Mouse (Mus musculus): Measurements from ENCODE around the gene Pde1a. TPM values are rescaled to one million over a fixed set of nuclear protein-coding genes. Genes with fewer than 3 reads are reported as not detected.

The Pde1a gene
- total and polyA plus RNA-seq, 3 experiments: 2.3 to 18.8 (median 10.3) TPM

DNA sequence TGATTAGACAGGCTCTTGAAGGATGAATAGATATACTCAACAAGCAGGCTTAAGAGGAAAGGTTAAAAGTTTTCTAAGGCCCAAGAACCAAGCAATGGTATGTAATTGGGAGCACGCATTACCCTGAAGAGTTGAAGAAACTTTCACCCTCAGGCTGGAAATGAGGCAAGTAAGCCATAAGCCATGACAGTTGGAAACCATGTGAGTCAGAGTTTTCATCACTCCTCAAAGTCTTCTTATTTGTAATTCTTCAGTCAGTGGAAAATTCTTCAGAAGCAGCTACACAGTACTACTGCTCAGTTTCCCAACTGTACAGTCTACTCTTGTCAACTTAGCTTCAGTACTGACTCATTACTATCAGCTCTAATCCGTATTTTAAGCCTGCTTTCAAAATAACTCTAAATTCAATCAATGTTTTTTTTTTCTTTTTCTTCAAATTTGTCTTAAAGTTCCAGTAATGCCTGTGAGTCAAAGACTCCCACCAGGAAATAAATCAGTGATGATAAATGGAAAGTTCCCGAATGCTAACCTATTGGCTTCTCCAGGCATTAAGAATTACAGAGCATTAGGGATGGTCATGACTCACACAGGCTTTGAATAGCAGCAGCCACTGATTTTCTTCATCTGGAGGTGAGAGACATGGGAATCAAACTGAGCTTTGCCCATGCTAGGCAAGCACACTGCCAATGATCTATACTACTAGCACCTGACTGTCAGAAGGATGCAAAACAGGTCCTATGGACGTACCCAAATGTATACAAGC is 82.3 kb downstream of the Pde1a start:
- no peak for DNase-seq

DNA sequence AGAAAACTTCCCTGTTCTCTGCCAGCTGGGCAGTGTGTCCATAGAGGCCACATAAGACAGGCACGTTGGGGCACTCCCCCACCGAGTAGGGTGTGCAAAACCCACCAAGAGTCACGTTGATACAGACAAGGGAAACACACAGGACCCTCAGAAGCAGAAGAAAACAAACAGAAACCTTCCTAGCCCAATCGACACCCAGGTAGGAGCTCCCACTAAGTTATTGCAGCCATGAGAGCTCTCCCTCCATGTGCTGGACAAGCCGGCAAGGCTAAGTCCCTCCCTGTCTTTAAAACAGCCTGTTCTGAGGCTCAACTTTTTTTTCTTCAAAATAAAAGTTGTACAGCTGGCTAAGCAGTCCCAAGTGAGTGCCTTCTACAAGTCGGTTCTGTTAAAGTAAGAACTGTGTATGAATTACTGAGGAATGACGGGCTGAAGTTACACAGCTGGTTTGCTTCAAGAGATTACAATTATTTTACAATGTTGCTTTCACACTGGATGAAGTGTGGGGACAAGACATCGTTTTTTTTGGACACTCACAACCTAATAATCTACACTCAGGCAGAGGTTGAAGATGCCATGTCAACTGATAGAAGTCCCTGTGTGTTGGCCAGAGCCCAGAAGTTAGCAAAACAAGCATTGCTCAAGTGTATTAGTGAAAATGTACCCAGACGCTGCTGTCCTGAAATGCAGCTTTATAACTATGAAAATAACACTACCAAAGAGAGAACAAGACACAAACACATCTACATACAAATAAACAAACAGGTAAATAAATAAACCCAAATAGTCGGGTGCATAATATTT is 90.4 kb downstream of the Pde1a start:
- DNase-seq: peak; percentile 32

DNA sequence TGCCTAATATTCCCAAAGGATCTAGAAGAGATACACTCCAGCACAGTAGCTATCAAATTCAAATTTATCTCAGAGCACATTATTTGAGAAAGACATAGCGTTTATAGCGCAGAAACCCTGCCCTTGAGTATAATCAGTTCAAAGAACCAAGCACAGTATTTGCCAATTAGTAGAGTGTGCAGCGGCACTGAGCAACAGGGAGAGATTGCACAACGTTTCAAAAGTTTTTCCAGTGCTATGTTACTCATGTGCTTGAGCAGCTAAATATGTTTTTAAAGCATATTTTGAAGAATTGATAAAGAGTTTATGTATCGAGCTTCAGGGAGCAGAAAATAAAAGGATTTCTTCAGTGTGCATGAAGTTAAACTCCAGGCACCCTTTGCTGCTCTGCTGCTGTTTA is 91.3 kb downstream of the Pde1a start:
- peak; percentile 40 for DNase-seq

DNA sequence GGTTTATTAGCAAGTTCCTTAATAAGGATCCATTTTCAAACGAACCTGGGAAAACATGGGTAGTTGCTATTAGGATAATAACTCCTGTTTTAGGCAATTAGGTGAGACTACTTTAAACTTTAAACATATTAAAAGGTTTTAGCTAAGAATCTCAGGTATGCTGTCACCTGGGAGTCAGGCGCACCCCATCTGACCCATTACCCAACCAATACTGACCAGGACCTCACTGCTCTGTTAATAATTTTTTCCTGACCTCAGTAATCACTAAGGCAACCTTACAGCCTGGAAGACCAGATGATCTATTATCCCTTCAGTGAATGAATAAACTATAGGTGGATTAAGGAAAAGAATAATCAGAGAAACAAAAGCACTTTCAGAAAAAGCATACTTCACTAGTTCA is 100.2 kb downstream of the Pde1a start:
- no peak for DNase-seq

DNA sequence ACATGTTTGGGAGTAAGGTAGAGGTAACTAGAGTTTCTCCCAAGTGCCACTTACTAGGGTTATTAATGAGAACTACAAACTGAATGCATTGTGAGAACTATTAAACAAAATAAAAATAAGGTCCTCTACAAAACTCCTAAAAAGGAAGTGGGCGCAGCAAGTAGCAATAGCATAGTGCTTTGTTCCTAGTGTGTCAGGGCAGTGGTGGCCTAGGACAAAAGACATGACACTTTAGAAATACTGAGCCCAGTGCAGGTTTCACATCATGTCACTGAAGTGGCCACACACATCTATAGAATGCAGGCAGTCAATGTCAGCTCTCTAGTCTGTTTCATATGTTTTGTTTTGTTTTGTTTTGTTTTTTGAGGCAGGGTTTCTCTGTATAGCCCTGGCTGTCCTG is 103.2 kb downstream of the Pde1a start:
- DNase-seq: no peak

DNA sequence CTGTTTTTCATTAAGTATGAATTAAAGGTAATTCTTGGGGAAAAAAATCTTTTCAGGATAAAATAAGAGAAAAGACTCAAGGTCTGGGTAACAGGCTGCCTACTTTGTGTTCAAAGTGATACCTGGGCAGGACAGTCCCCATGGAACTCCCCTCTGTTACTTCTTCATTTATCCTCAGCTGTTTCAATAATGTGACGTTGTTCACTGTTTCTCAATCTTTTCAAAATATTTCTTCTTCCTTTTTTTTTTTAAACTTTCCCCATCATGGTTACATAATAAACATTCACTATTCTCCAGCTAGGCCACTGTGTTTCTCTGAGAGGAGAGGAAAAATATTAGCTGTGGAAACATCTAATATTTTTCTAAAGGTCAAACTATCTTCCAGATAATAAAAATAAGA is 103.7 kb downstream of the Pde1a start:
- DNase-seq: no peak

DNA sequence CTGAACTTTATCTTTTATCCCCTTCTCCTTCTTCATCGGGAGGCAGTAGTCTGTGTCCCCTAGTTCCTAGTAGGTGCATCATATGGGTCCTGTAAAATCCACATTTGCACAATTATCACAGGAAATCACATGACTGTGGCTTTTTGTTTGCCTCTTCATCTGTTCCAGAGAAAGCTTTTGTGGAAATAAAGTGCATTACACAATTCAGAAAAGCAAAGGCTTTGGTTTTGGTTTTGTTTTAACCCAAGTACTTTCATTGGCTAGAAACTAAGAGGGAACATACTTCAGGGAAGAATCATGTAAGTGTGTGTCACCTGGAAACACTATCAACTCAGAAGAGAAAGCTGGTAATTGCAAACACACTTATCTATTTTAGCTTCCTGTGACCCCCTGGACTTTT is 104.2 kb downstream of the Pde1a start:
- no peak for DNase-seq

DNA sequence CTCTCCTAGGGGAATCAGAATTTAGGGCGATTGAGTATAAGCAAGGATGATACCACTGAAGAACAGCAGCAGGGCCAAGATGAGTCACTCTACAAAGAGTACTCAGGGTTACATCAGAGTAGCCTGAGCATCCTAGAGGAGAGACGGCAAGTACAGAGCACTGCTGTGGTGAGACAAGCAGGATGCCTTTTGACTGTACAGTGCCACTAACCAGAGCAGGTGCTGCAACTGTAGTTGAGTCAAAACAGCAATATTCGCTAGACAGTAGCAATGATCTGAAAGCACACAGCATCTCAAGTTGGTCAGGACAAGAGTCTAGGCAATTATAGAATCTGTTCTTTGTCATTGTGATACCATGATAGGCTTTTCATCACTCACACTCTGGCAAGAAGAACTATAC is 115.1 kb downstream of the Pde1a start:
- no peak for DNase-seq

DNA sequence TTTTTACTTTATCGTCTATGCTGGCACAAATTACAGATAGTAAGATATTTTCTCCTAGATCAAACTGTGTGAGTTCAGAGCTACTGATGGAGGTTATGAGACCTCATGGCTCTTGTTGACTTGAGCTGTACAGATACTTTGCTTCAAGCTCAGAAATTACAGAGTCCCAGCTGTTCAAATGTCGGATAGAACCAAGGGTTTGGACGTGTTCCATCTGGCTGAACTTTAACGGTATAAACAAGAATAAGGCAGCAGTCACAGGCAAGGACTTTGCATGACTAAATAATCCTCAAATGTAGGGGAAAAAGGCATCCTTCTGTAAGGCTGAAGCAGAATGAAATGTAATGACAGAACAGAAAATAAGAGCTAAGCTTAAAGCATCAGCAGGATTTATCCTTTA is 116.2 kb downstream of the Pde1a start:
- no peak for DNase-seq

DNA sequence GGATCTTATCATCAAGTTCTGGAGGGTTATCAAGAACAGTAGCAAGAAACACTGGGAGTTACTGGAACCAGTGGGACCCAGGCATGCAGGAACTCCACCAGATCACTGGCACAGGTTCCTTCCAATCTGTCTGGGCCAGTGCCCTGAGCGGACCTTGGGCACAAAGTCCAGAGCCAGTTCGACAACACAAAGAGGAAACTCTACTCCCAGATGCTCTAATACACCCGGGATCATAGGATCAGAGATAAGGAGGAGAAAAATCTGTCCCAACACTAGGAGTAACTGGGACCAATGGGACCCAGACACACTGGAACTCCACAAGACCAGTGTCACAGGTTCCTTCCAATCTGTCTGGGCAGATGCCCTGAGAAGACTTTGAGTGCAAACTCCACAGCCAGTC is 130.1 kb downstream of the Pde1a start:
- DNase-seq: no peak

DNA sequence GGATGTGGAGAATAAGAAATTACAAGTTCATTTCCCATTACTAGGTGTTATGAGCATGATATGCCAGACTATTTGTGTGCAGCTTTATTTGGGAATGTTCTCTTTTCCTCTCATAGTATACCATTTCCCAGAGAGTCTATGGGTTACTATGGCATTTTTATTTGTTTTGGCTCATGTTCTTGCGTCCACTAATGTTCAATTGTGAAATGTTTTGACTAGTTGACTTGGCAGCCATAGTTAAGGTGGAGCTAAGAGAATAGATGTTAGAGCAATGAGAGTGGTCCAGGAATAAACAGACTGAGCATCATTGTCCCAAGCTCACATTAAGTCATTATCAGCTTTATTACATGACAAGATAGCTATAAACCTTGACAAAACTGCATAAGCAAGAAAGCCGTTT is 130.8 kb downstream of the Pde1a start:
- no peak for DNase-seq

DNA sequence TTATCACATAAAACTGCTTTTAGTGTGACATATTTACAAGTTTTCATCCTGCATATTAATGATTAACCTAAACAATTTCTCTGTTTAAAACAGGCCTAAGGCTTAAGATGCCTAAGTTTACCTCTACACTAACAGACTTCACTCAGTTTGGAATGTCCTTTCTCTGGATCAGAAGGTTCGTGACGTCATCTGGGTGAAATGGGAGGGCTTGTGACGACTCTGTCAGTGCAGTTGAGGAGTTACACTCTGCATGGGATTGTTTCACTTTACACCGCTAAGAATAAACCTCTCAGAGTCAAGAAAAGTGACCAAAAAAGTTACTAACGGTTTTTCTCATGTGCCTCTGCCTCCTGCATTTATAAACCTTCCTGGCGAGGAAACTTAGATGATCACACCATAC is 137.6 kb downstream of the Pde1a start:
- no peak for DNase-seq

DNA sequence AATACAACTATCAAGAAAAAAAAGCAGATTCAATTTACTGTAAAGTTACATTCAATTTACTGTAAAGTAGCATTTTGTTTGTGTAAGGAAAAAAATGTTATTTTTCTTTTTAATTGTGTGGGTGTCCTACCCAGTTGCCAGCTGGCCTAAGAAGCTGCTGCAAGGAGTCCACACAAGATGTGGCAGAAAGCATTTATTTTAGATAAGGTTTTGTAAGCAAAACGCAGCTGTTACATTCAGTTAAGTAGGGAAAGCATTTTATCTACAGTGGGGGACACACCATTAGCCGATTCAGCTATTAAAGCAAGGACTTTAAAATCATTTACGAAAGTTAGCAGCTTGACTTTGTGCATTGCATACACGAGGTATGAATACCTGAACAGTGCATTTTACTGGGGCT is 145.5 kb downstream of the Pde1a start:
- DNase-seq: no peak

DNA sequence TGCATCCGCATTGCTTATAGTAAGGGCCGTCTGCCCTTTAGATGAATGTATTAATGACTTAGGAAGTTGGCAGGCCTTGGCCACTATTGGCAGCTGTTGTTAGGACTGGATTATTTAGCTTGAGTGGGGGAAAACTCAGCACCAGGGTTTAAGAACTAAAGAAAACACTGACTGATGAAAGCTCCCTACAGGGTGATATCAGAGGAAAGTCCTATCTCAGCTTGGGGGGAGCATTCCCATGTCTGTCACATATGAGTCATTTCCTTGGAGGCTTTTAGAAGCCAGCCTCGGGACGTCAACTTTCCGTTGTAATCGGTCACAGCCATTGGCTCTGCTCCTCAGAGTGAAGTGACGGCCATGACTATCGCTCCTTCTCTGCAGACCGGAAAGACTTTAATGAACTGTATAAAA is 146.0 kb downstream of the Pde1a start:
- DNase-seq: peak; percentile 58

DNA sequence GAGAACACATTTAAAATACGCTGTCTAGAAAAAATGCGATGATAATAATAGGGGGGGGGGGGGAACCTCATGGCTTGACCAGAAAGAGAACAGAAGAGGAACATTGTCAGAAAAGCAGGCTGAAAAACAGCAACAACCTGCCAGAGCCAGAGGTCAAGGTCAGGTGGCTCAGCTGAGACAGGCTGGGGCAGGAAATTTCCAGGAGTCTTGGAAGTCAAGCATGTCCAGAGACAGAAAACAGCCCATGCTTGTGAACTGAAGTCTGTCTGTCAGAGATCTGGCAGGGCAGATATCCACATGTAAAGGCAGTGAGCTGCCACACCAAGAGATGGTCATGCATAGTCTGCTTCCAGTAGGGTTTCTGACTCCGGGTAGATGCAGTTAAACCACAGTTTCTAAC is 147.5 kb downstream of the Pde1a start:
- DNase-seq: no peak

DNA sequence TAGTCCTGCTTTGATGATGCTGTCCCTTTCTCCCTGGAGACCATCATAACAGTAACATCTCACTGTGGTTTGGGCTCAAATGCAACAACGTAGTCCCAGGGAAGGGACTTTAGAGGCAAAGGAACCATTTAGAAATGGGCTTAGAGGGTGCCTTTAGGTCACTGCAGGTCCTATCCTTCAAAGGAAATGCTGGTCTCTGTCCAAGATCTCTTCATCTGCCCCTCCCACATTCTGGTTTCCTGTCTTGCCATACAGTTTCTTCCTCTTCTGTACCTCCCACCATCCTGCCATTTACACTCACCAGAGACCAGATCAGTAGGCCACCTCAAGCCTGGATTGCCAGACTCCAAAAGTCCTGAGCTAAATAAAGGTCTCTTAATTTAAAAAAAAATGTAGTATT is 150.3 kb downstream of the Pde1a start:
- no peak for DNase-seq

DNA sequence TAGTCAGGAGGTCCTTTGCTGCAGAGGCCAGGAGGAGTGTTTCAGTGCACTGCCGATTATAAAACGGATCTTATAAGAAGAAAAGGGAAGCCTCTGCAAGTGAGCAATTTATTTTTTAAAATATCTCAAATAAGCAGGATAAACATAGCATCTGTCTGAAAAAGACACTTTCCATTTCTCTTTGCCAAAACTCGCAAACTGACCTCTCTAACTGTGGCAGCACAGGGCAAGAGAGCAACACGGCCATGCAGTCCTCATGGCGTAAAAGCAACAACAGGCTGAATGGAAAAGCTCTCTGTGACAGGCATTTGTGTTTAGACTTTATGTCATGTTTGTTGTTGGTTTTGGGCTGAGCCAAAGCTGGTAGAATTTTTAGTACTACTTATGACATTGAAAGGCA is 152.0 kb downstream of the Pde1a start:
- no peak for DNase-seq

DNA sequence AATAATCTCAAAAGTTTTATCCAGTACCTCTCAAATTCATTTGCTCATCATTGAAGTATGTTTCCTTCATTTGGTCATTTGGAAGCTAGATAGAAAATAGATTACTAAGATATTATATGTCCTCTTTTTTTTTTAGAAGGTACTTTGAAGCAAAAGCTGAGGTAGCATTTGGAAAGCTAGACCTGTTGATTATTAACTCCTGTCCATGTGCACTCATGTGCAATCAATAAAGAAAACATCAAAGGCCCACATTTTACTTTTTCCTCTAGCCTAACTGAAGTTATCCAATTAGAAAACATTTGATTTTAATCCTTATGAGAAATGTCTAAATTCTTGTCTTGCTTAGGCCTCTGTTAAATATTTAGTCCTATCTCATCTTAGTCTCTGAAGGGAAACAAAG is 153.3 kb downstream of the Pde1a start:
- DNase-seq: no peak

DNA sequence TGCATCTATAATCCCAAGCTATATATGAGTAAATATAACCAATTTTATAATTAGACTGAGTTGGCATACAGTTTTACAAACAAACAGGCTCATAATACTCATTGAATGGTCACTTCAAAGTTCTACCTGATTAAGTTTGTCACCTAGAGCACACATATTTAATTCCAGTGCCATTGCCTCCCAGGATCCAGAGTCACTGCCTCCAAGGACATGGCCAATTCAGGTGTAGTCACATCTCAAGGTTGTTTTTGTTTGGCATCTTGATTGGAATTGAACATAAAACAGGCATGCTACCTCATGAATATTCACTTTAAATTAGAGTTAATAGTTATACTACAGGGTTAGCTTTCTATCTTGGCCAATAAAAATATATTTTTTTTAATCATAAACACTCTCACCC is 157.0 kb downstream of the Pde1a start:
- no peak for DNase-seq

DNA sequence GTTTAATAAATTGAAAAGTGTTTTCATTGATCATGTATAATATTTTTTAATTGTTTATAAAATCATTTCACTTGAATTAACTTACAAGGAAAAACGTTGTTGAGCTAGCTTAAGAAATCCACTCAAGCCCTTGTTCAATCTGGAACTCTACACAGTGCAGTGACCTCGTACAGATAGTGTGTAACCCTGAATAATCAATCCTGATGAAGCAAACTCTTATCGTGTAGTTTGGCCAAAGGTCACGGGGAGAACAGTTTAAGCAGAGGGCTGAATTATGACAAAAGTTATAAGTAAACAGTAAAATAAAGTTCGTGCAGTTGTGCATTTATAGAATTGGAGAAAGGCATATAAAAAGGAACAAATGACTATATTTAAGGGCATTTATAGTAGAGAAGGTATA is 159.7 kb downstream of the Pde1a start:
- DNase-seq: peak; percentile 17

DNA sequence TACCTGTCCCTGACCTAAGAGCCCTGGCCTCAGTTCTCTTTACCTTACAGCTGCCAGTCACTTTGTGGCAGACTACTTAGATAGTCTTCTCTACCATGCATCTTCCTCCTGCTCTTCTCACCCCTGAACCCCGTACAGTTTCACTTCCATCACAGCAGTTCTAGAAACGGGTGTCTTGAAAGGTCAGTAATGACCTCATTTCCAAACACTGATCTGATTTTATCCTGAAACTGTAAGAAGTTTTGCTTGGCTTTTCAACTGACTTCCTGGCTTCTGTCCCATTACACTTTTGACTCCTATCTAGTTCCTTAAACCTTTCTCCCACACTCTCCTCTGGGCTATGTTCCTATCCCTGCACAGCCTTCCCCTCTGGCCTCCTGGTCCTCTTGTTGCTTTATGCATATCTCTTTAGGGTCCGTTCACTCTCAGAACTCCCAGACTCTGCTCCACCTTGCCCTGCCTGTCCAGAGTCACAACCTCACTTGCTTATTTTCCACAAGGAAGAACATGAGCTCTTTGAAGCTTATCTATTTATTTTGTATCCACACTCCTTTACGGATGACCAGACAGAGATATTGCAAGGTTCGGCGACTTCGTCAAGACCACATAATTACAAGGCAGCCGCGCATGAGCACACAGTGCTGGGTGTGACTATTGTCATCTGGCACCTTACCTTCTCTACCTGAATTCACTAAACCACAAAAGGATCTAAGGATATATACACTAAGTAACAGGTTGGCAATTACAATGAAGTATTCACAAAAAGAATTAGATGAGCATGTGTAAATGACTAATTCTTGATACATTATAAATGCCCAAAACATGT is 162.4 kb downstream of the Pde1a start:
- DNase-seq: no peak

DNA sequence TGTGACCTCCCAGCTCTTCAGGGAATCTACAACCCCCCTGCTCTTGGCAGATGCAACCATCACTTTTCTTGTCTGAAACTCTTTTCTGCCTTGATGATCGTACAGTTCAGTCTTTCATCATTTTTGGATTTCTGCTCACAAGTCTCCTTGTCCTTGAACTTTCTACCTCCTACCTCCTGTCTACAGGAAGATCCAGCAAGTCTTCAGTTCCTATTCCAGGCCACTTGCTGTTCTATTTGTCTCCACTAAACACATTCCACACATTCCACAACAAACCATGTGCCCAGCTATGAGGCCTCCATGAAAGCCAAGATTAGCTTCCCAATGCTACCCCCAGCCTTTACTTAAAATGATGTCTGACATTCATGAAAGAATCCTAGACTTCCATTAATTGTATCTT is 163.2 kb downstream of the Pde1a start:
- DNase-seq: no peak

DNA sequence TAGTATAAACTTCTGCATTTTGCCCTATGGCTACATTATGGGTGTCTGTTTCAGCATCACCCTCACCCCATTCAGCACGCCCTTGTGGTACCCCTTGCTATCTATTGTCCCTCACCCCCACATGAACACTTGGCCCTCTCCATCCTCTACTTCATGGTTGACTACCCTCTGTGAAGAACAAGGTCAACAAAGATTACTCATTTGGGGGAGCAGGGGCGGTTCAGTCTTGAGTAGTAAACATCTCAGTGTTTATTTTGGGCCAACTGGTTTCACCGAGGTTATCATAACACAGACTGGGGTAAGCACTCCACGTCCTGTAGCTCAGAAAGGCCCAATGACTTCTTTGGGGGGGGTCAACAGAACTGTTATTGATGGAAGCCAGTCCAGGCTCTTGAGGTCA is 164.3 kb downstream of the Pde1a start:
- no peak for DNase-seq
